Mouse (Mus musculus) C2C12 (cell line): ENCODE results near the gene Mtss1l. TPM values are rescaled to one million over a fixed set of nuclear protein-coding genes. Genes with fewer than 3 reads are reported as not detected.

Experiments
- H3K27me3 ChIP-seq: one replicate; pipeline ENCODE4 v1.6.1; 2011; ENCODE audit not compliant: control insufficient read depth, insufficient read depth, insufficient read length
- H3K36me3 ChIP-seq: one replicate; pipeline ENCODE4 v1.6.1; 2011; ENCODE audit not compliant: control insufficient read depth, insufficient read depth
- H3K4me3 ChIP-seq: one replicate; pipeline ENCODE4 v1.5.1; 2011; ENCODE audit warnings: mild to moderate bottlenecking, control low read depth; ENCODE audit not compliant: poor library complexity, insufficient read depth, severe bottlenecking
- H3K79me2 ChIP-seq: one replicate; pipeline ENCODE4 v1.6.1; 2011; ENCODE audit not compliant: control insufficient read depth, insufficient read depth
- H3K79me3 ChIP-seq: one replicate; pipeline ENCODE4 v1.6.1; 2011; ENCODE audit warnings: low read depth, control low read depth
- H3ac ChIP-seq: one replicate; pipeline ENCODE3; 2011; ENCODE audit warnings: low read depth; ENCODE audit not compliant: control insufficient read depth, insufficient read length
- CEBPB ChIP-seq: IDR thresholded peaks from one replicate; pipeline ENCODE4 v1.6.1; 2011; ENCODE audit warnings: low read depth, mild to moderate bottlenecking, control low read depth, moderate library complexity
- CTCF ChIP-seq: IDR thresholded peaks from one replicate; pipeline ENCODE4 v1.5.1; 2011; ENCODE audit not compliant: control insufficient read depth, insufficient read depth, insufficient read length
- FOSL1 ChIP-seq: IDR thresholded peaks from one replicate; pipeline ENCODE4 v1.8.0; 2011; ENCODE audit warnings: mild to moderate bottlenecking, low read length; ENCODE audit not compliant: poor library complexity, insufficient read depth, severe bottlenecking
- MAX ChIP-seq: IDR thresholded peaks from one replicate; pipeline ENCODE4 v1.6.1; 2011; ENCODE audit warnings: mild to moderate bottlenecking, control low read depth
- MYOD1 ChIP-seq: IDR thresholded peaks from one replicate; pipeline ENCODE4 v1.6.1; 2011; ENCODE audit warnings: low read depth; ENCODE audit not compliant: control insufficient read depth, insufficient read length
- MYOG ChIP-seq: IDR thresholded peaks from one replicate; pipeline ENCODE4 v1.6.1; 2011; ENCODE audit not compliant: control insufficient read depth, insufficient read length; ENCODE audit errors: extremely low read depth
- USF1 ChIP-seq: IDR thresholded peaks from one replicate; pipeline ENCODE4 v1.6.1; 2011; ENCODE audit warnings: low read depth, mild to moderate bottlenecking, control low read depth, moderate library complexity
- polyA plus RNA-seq: library from polyadenylated mRNA; unstranded; fragments of >200 nt; fragmentation: generic; extraction: Trizol; gene quantifications from one replicate; pipeline ENCODE4 v1.2.1, GENCODE M21; 2012; ENCODE audit warnings: missing spikeins

The Mtss1l gene
- polyA plus RNA-seq, 1 experiment, result 26.1 TPM

GRCm38 (mm10) chr8:110725084-110725838, 4.0 kb downstream of the Mtss1l start:
- H3K4me3 ChIP-seq, result no peak overlapping the region
- TF ChIP-seq MAX (no peak), MYOG (no peak)
- H3K79me2 ChIP-seq, result peaks cover 7% of the 10 kb centered on the region
- H3K27me3 ChIP-seq, result no peaks in the 10 kb centered on the region
- no peak overlapping the region for H3ac ChIP-seq
- no peaks in the 10 kb centered on the region for H3K36me3 ChIP-seq
- H3K79me3 ChIP-seq, result peaks cover 1% of the 10 kb centered on the region

GRCm38 (mm10) chr8:110726893-110727292, 5.6 kb downstream of the Mtss1l start:
- Histone ChIP-seq H3K79me2 (peaks cover 7% of the 10 kb centered on the region), H3K4me3 (no peak overlapping the region), H3ac (no peak overlapping the region), H3K79me3 (peaks cover 1% of the 10 kb centered on the region), H3K27me3 (no peaks in the 10 kb centered on the region), H3K36me3 (no peaks in the 10 kb centered on the region)
- no peak for TF ChIP-seq MYOD1
- TF ChIP-seq MAX, result no peak
- TF ChIP-seq CTCF, result peak; percentile 92
- no peak for TF ChIP-seq USF1
- TF ChIP-seq MYOG, result no peak
- TF ChIP-seq FOSL1, result no peak

GRCm38 (mm10) chr8:110731346-110731859, 10.1 kb downstream of the Mtss1l start:
- TF ChIP-seq FOSL1 (no peak), USF1 (no peak), MYOD1 (no peak), CEBPB (no peak), MAX (no peak), MYOG (no peak), CTCF (no peak)
- H3K4me3 ChIP-seq, result no peak overlapping the region
- H3K79me2 ChIP-seq, result no peaks in the 10 kb centered on the region
- peaks cover 10% of the 10 kb centered on the region for H3K36me3 ChIP-seq
- no peaks in the 10 kb centered on the region for H3K27me3 ChIP-seq
- no peak overlapping the region for H3ac ChIP-seq
- no peaks in the 10 kb centered on the region for H3K79me3 ChIP-seq

GRCm38 (mm10) chr8:110733036-110733435, 11.8 kb downstream of the Mtss1l start:
- TF ChIP-seq CEBPB, result no peak
- no peak for TF ChIP-seq USF1
- no peak for TF ChIP-seq MYOD1
- no peak for TF ChIP-seq FOSL1
- no peak for TF ChIP-seq CTCF
- TF ChIP-seq MAX, result no peak
- TF ChIP-seq MYOG, result no peak
- H3K36me3 ChIP-seq, result peaks cover 10% of the 10 kb centered on the region
- H3K79me3 ChIP-seq, result no peaks in the 10 kb centered on the region
- no peak overlapping the region for H3ac ChIP-seq
- no peaks in the 10 kb centered on the region for H3K79me2 ChIP-seq
- H3K27me3 ChIP-seq, result no peaks in the 10 kb centered on the region
- no peak overlapping the region for H3K4me3 ChIP-seq

GRCm38 (mm10) chr8:110738591-110739195, 17.4 kb downstream of the Mtss1l start:
- Histone ChIP-seq H3K36me3 (peaks cover 10% of the 10 kb centered on the region), H3K4me3 (no peak overlapping the region)
- TF ChIP-seq CTCF (no peak), FOSL1 (no peak), MAX (no peak), USF1 (no peak), CEBPB (no peak), MYOD1 (no peak), MYOG (no peak)

More at GRCm38 (mm10) chr8:110738591-110739195, 17.4 kb downstream of the Mtss1l start:
- Histone ChIP-seq H3ac (no peak overlapping the region), H3K79me3 (no peaks in the 10 kb centered on the region), H3K79me2 (no peaks in the 10 kb centered on the region), H3K27me3 (no peaks in the 10 kb centered on the region)
